Mouse (Mus musculus) kidney, embryonic 16.5 days (tissue): ENCODE results near the gene Zrsr1. TPM values are rescaled to one million over a fixed set of nuclear protein-coding genes. Genes with fewer than 3 reads are reported as not detected.

Experiments used
- ATAC-seq: fragments of 200-750 bp; cut with Nextera tagmentation; 2 replicates; pipeline ENCODE4 v1.8.0; 2017; ENCODE audit warnings: moderate TSS enrichment; ENCODE audit not compliant: low FRiP score, low TSS enrichment
- H3K27ac ChIP-seq: fragments of 300-500 bp; sonication (generic); 2 replicates; pipeline ENCODE4 v1.5.1; 2014; ENCODE audit warnings: low read length
- H3K27me3 ChIP-seq: fragments of 300-500 bp; sonication (generic); 2 replicates; pipeline ENCODE4 v1.6.1; 2014; ENCODE audit warnings: low read length, control low read depth, mixed read lengths; ENCODE audit not compliant: insufficient read depth
- H3K36me3 ChIP-seq: fragments of 300-500 bp; sonication (generic); 2 replicates; pipeline ENCODE4 v1.6.1; 2014; ENCODE audit warnings: low read length, control low read depth, mixed read lengths; ENCODE audit not compliant: insufficient read depth
- H3K4me1 ChIP-seq: fragments of 300-500 bp; sonication (generic); 2 replicates; pipeline ENCODE4 v1.6.1; 2014; ENCODE audit warnings: low read length, control low read depth, mixed read lengths; ENCODE audit not compliant: insufficient read depth
- H3K4me2 ChIP-seq: fragments of 300-500 bp; sonication (generic); replicated peaks from 2 replicates; pipeline ENCODE4 v1.6.1; 2014; ENCODE audit warnings: low read depth, low read length
- H3K4me3 ChIP-seq: fragments of 300-500 bp; sonication (generic); 2 replicates; pipeline ENCODE4 v1.5.1; 2014; ENCODE audit warnings: mild to moderate bottlenecking, low read length
- H3K9ac ChIP-seq: fragments of 300-500 bp; sonication (generic); replicated peaks from 2 replicates; pipeline ENCODE4 v1.6.1; 2014; ENCODE audit warnings: low read length
- H3K9me3 ChIP-seq: fragments of 300-500 bp; sonication (generic); 2 replicates; pipeline ENCODE4 v1.6.1; 2016; ENCODE audit warnings: low read length, control low read depth
- WGBS: fragments of 180-500 bp; shearing (Covaris S2); extraction: QIAGEN DNeasy Blood & Tissue Kit; methylation state at CpG from one replicate; pipeline ENCODE4 v1.1.7; 2014; 5-methylcytosine and 5-hydroxymethylcytosine counted together
- polyA plus RNA-seq: library from polyadenylated mRNA; unstranded; fragments of >200 nt; fragmentation: Nextera tagmentation; extraction: Ambion mirVana; gene quantifications from 2 replicates; pipeline ENCODE4 v1.2.1, GENCODE M21; 2015

The Zrsr1 gene
- polyA plus RNA-seq, 1 experiment from 2014 or later, result 3.7 TPM

GRCm38 (mm10) chr11:22981984-22982757 lies 10.4 kb downstream of the Zrsr1 start, which contains the start of the genes Gm28048 and Commd1:
TSS of gene Gm28048 (minus strand) at chr11:22982090.
TSS of gene Commd1 (minus strand) at chr11:22982382.
- no peaks in the 10 kb centered on the region for H3K27me3 ChIP-seq
- WGBS, result 3% methylated on average over 42 of the region's 42 CpGs
- H3K9me3 ChIP-seq, result no peaks in the 10 kb centered on the region
- peak within 1 kb of the TSS; percentile 61 for H3K4me3 ChIP-seq
- H3K4me1 ChIP-seq, result peaks cover 13% of the 10 kb centered on the region
- ATAC-seq, result peak; percentile 96
- peak within 1 kb of the TSS; percentile 98 for H3K27ac ChIP-seq
- peaks cover 7% of the 10 kb centered on the region; the same call in 1 of the 2 replicates for H3K36me3 ChIP-seq
- peak within 1 kb of the TSS; percentile 86 for H3K4me2 ChIP-seq
- H3K9ac ChIP-seq, result peak within 1 kb of the TSS; percentile 89

GRCm38 (mm10) chr11:22982846-22983245 lies 11.0 kb downstream of the Zrsr1 start:
- H3K4me1 ChIP-seq, result peaks cover 13% of the 10 kb centered on the region
- H3K9me3 ChIP-seq, result no peaks in the 10 kb centered on the region
- no peaks in the 10 kb centered on the region for H3K27me3 ChIP-seq
- no peak overlapping the region for H3K27ac ChIP-seq
- peaks cover 5% of the 10 kb centered on the region; the same call in 1 of the 2 replicates for H3K36me3 ChIP-seq
- H3K4me3 ChIP-seq, result no peak overlapping the region
- no peak overlapping the region for H3K9ac ChIP-seq
- no peak overlapping the region; the same call in 1 of the 2 replicates for H3K4me2 ChIP-seq
- WGBS, result 76% methylated on average over 6 of the region's 6 CpGs
- no peak for ATAC-seq

DNA sequence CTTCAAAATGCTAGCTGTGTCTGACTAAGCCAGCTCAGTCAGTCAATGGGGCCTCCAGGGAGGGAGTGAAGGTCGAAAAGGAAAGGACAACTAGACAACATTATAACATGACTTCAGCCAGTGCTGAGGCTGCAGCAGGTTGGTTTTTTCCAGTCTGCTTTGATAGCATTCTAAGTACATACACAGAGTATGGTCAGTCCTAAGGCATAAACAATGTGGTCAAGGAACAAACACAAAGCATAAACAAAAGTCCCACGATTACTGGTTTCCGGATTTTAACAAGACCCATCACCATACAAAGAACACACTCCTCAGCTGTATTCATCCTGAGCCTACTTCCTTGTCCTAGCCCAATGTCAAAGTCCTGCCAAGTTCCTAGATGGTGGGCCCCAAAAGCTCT lies 13.7 kb downstream of the Zrsr1 start:
- Histone ChIP-seq H3K9ac (no peak overlapping the region), H3K27me3 (no peaks in the 10 kb centered on the region), H3K9me3 (no peaks in the 10 kb centered on the region), H3K4me3 (no peak overlapping the region), H3K27ac (no peak overlapping the region), H3K36me3 (no peaks in the 10 kb centered on the region), H3K4me1 (peaks cover 10% of the 10 kb centered on the region), H3K4me2 (no peak overlapping the region)
- no peak for ATAC-seq
- 85% methylated on average over 3 of the region's 3 CpGs for WGBS

DNA sequence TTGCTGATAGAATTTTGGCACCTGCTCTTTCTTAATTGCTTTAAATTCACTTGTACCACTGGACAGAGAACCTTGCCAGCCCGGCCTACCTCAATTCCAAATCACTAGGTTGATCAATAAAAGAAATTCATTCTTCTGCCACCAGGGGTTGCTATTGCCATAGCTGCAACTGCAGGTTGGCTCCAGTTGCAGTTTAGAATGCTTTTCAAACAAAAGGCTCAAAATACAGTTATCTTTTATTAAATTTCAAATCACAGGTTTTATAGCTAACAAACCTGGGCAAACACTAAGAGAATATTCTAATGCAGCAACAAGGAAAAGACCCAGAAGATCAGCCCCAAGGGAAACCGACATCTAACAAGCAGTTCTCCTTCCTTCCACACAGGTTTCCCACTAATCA lies 15.6 kb downstream of the Zrsr1 start:
- Histone ChIP-seq H3K9me3 (no peaks in the 10 kb centered on the region), H3K4me2 (no peak overlapping the region), H3K27ac (no peak overlapping the region), H3K4me1 (peaks cover 10% of the 10 kb centered on the region), H3K9ac (no peak overlapping the region), H3K27me3 (no peaks in the 10 kb centered on the region), H3K36me3 (no peaks in the 10 kb centered on the region), H3K4me3 (no peak overlapping the region)
- WGBS, result 38% methylated on average over 2 of the region's 2 CpGs
- no peak for ATAC-seq

DNA sequence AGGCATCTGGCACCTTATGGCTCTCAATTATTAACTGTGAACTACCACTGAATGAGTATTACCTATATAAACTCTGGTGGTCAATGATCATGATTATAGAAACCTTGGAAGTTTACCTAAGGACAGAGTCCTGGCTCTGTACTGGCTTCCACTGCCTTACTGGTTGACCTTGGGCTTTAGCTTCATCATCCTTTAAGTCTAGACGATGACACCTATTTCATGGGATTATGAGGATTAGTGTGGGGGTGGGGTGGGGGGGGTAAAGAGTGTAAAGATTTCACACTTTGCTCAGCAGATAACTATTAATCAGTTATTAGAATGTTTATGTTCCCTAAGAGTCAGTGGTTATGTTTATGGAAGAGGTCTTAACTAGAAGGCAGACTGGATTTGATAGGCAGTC lies 18.0 kb downstream of the Zrsr1 start:
- ATAC-seq, result peak; percentile 10
- Histone ChIP-seq H3K4me1 (peaks cover 11% of the 10 kb centered on the region), H3K4me3 (peak overlapping the region; percentile 97), H3K27me3 (no peaks in the 10 kb centered on the region), H3K9me3 (no peaks in the 10 kb centered on the region), H3K27ac (peak overlapping the region; percentile 93), H3K4me2 (peak overlapping the region; percentile 99), H3K36me3 (peaks cover 10% of the 10 kb centered on the region), H3K9ac (peak overlapping the region; percentile 97)
- WGBS, result 38% methylated on average over 1 of the region's 1 CpGs

DNA sequence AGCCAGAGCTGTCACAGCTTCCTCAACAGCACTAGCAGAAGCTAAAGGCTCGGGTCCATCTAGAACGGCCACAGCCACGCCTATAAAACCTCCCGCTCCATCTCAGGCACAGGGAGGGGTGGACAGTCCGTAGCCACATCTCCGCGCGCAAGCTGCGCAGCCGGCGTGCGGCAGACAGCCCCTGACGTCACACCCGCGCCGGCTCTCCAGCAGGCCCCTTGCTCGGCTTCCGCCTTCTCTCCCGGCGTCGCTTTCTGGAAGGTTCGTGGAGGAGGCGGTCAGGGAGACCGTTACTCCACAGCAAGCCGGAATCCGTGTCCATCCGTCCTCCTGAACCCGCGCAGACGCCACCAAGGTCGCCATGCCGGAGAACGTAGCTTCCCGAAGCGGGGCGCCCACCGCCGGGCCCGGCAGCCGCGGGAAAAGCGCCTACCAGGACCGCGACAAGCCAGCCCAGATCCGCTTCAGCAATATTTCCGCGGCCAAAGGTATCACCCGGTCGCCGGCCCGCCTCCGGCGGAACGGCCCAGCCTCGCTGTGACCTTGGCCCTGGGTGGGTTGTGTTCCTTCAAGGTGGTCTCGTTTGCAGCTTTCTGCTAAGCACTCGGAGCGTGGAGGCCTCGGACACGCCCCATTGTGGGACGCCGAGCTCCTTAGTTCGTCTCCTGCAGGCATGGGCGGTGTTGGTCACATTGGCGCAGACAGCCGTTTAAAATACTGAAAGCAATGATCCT lies 18.8 kb downstream of the Zrsr1 start, which contains the start of gene Cct4:
Gene Cct4 (plus strand): TSS at position 127 of the 734 bp plus-strand sequence.
- no peaks in the 10 kb centered on the region for H3K27me3 ChIP-seq
- H3K27ac ChIP-seq, result peak within 1 kb of the TSS; percentile 93
- H3K4me1 ChIP-seq, result peaks cover 11% of the 10 kb centered on the region
- H3K9me3 ChIP-seq, result no peaks in the 10 kb centered on the region
- peak within 1 kb of the TSS; percentile 97 for H3K9ac ChIP-seq
- peak within 1 kb of the TSS; percentile 97 for H3K4me3 ChIP-seq
- peak; percentile 99 for ATAC-seq
- under 1% methylated on average over 60 of the region's 66 CpGs for WGBS
- H3K36me3 ChIP-seq, result peaks cover 15% of the 10 kb centered on the region
- peak within 1 kb of the TSS; percentile 99 for H3K4me2 ChIP-seq

- Histone ChIP-seq H3K4me2 (peak overlapping the region; percentile 99), H3K4me1 (peaks cover 11% of the 10 kb centered on the region), H3K9me3 (no peaks in the 10 kb centered on the region), H3K4me3 (peak overlapping the region; percentile 97), H3K27ac (peak overlapping the region; percentile 93; the same call in 1 of the 2 replicates), H3K27me3 (no peaks in the 10 kb centered on the region), H3K9ac (peak overlapping the region; percentile 97), H3K36me3 (peaks cover 20% of the 10 kb centered on the region)
- no peak for ATAC-seq
- WGBS, result 7% methylated on average over 14 of the region's 14 CpGs
Measured at GRCm38 (mm10) chr11:22991218-22991835, 19.5 kb downstream of the Zrsr1 start.

DNA sequence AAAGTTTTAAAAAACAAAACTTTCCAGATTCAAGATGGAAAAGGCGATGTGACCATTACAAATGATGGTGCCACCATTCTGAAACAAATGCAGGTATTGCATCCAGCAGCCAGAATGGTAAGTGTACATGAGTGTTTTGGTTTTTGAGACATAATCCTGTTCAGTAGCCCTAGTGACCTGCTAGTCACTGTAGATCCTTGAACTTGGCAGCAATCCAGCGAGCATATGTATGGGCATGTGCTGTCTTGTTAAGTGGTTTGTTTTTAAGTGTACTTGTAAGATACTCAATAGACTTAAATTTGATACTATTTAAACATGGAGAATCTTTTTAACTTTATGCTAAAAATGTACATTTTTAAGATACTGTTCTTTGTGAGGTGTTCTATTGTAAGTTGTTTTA lies 22.5 kb downstream of the Zrsr1 start:
- Histone ChIP-seq H3K9me3 (no peaks in the 10 kb centered on the region), H3K27ac (no peak overlapping the region), H3K36me3 (peaks cover 40% of the 10 kb centered on the region), H3K4me1 (peaks cover 11% of the 10 kb centered on the region), H3K4me3 (no peak overlapping the region), H3K9ac (no peak overlapping the region), H3K27me3 (no peaks in the 10 kb centered on the region), H3K4me2 (no peak overlapping the region)
- 90% methylated on average over 2 of the region's 2 CpGs for WGBS
- ATAC-seq, result no peak

DNA sequence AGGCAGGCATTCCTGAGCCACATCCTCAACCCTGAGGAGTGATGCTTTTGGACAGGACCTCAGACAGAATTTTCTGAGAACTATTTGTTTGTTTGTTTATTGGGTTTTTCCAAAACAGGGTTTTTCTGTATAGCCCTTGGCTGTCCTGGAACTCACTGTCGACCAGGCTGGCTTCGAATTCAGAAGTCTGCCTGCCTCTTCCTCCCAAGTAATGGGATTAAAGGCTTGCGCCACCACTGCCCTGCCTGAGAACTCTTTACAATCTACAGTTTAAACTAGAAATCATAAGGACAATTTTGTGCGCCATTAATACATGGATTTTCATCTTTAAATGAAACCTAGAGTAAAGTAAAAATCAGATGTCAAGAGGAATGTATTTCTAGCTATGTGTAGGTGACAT lies 23.7 kb downstream of the Zrsr1 start:
- Histone ChIP-seq H3K27ac (no peak overlapping the region), H3K9ac (no peak overlapping the region), H3K27me3 (no peaks in the 10 kb centered on the region), H3K4me1 (peaks cover 11% of the 10 kb centered on the region), H3K9me3 (no peaks in the 10 kb centered on the region), H3K4me3 (no peak overlapping the region), H3K36me3 (peaks cover 52% of the 10 kb centered on the region), H3K4me2 (no peak overlapping the region)
- 94% methylated on average over 4 of the region's 4 CpGs for WGBS
- ATAC-seq, result no peak
